Mouse (Mus musculus) activated CD4-positive, CD25-positive, alpha-beta regulatory T cell, adult 9 weeks (primary cell): Measurements from ENCODE around the gene Mrto4. TPM values are rescaled to one million over a fixed set of nuclear protein-coding genes. Genes with fewer than 3 reads are reported as not detected.

Source experiments
- polyA plus RNA-seq: library from polyadenylated mRNA; unstranded; fragments of 100-300 nt; shearing (Covaris generic); gene quantifications from one replicate; pipeline ENCODE4 v1.2.1, GENCODE M21; 2017

The Mrto4 gene
- 86.6 TPM for polyA plus RNA-seq

GRCm38 (mm10) chr4:139351931-139352711 is at the start of gene Mrto4, which contains the start of the genes Emc1 and Ubr4:
TSS of gene Mrto4 (minus strand) at chr4:139352576.
TSS of gene Emc1 (plus strand) at chr4:139352587.
TSS of gene Ubr4 (plus strand) at chr4:139352609.

GRCm38 (mm10) chr4:139310171-139310898 is 42.0 kb downstream of the Mrto4 start, which contains the start of the genes Pqlc2 and Akr7a5:
TSS of gene Pqlc2 (minus strand) at chr4:139310708.
TSS of gene Akr7a5 (plus strand) at chr4:139310744.

Other genes starting within 250 kb of the Mrto4 start
- gene Minos1, start 221.5 kb downstream of the Mrto4 start, polyA plus RNA-seq, result 441 TPM
- gene Capzb, start 159.7 kb downstream of the Mrto4 start, polyA plus RNA-seq, result 751 TPM
- 15.1 TPM for gene Pqlc2, start 41.9 kb downstream of the Mrto4 start, polyA plus RNA-seq
- gene Akr7a5, start 41.8 kb downstream of the Mrto4 start, polyA plus RNA-seq, result 11.6 TPM
- gene Emc1, start within 50 bp of the Mrto4 start, polyA plus RNA-seq, result 61.6 TPM
- 61.6 TPM for gene Ubr4, start within 50 bp of the Mrto4 start, polyA plus RNA-seq
- 2.0 TPM for gene Iffo2, start 178.0 kb upstream of the Mrto4 start, polyA plus RNA-seq